Mouse (Mus musculus): ENCODE results near the gene Tecr.
"Not testable (repeated sequence)": the region's sequence is repeated elsewhere in the genome, so short reads cannot be mapped to it uniquely, and the experiment has no call there.

Gene Tecr

GRCm38 (mm10) chr8:83582226-83582625 lies 25.5 kb downstream of the Tecr start:
- no peak for DNase-seq (ENCODE audit: low spot score)

DNA sequence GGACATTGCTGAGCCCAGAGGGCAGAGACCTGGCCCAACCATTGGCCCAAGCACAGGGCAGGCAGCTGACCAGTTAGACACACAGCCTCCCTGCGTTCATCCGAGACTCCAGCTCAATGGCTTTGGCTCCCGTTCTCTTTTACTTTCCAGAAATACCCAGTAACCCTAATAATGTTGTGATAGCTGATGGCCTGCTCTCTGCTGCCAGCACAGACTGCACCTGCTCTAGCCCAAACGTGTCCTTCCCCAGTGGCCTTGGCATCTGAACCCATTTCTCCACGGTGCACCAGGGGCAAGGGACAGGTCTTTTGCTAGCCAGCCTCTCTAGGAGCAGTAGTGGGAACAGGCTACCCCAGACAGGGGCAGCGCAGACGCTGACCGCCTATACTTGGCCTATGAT lies 26.9 kb downstream of the Tecr start:
- DNase-seq (ENCODE audit: low spot score) = no peak

GRCm38 (mm10) chr8:83579676-83580075 lies 28.1 kb downstream of the Tecr start:
- DNase-seq (ENCODE audit: low spot score) = no peak

DNA sequence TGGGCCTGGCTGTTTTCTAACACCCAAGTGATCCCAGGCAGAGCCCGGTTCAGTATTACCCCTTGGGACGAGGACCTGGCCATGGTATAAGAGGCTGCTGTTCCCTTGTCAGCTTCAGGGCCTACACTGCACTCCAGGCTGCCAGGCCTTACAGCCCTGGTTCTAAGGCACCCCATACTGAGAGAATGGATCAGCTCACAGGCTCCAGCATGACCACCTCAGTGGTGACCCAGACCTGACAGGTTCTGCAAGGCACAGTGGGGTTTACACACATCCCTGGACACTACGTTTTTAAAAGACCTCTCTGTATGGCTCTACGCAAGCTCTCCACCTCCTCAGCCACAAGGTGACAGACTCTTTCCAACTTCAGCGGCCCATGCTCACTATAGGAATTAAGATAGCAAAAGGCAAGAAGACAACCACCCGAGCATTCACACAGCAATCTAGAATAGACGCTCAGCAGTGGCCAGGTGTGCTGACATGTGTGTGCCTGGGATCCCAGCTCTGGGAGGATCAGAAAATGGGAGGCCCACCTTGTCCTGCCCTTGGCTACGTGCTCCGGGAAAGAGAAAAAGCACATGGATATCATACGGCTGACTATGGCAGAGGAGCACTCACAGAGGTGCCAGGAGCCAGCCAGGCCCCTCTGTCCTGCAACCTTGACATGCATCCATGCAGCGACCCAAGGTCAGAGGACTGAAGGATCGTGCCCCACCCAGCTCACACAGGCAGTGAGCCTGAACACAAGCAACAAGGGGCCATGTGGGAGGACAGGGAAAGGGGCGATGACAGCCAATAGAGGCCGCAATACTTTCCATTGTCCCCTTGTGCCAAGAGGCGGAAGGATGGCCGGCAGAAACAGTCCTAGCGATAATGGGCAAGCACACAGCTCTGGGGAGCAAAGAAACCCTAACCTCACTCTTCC lies 29.4 kb downstream of the Tecr start:
- no peak for DNase-seq (ENCODE audit: low spot score)

DNA sequence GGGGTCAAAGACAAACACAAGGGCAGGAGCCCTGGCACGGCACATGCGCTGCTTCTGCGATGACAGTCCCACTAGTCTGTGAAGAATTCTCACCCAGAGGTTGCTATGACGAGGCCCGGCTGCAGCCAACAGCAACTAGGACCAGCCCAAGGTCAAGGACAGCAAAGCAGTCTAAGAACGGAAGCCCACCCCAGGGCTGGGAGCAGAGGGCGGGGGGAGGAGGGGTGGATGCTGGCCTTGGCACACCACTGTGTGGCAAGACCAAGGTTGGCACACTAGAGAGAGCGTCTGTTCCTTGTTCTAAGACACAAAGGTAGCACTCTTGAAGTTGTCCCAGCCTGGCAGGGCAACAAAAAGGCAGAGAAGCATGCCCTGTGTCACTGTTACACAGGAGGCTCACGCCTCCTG lies 30.4 kb downstream of the Tecr start:
- DNase-seq (ENCODE audit: low spot score) = no peak

- DNase-seq (ENCODE audit: low spot score) = no peak
Measured at GRCm38 (mm10) chr8:83576921-83577320, 30.9 kb downstream of the Tecr start.

GRCm38 (mm10) chr8:83576516-83576895 lies 31.3 kb downstream of the Tecr start:
- no peak for DNase-seq (ENCODE audit: low spot score)

DNA sequence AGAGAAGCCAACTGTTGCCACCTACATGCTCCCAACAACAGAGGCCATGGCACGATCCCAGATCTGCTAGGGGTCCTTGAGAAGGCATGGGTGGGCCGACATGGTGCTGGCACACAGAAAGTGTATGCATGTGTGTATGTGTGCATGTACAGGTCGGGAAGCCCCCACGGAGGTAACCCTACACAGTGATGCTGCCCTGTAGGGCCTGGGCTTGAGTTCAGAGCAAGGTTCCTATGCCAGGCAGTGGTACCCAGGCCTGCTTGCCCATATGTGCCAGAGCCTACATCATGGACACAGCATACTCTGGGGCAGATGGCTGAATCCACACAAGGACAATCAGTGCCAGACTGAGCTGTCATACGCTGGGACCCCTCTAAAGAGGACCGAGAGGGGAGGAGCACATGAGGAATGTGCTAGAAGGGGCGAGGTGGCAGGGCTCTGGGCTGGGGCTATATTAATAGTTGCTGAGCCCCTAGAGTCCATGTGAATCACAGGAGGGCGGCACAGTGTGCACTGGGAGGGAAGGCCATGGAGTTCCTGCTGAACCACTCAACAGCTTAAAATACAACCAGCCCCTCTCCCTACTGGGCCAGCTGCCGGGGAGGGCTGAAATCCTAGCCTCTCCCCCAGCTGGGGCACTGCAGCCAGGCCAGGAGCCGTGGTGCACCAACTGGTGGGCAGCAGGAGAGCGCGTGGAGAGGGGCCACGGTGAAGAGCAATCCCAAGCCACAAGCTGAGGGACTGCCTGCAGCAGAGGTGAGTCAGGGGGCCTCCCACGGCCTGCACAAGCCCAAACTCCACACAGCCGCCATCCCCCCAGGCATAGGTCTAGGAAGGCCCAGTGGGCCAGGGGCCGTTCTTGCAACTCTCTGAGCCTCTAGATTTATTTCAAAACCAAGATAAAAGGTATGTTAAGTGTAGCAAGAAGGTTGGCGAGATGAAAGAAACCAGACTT lies 31.9 kb downstream of the Tecr start:
- no peak for DNase-seq (ENCODE audit: low spot score)

GRCm38 (mm10) chr8:83574631-83575315 lies 33.0 kb downstream of the Tecr start:
- DNase-seq (ENCODE audit: low spot score) = no peak

GRCm38 (mm10) chr8:83573140-83573875 lies 34.5 kb downstream of the Tecr start:
- peak; percentile 32 for DNase-seq (ENCODE audit: low spot score)

- DNase-seq (ENCODE audit: low spot score) = no peak
Measured at GRCm38 (mm10) chr8:83572246-83572812, 35.4 kb downstream of the Tecr start.

GRCm38 (mm10) chr8:83571791-83572190 lies 36.0 kb downstream of the Tecr start:
- no peak for DNase-seq (ENCODE audit: low spot score)

DNA sequence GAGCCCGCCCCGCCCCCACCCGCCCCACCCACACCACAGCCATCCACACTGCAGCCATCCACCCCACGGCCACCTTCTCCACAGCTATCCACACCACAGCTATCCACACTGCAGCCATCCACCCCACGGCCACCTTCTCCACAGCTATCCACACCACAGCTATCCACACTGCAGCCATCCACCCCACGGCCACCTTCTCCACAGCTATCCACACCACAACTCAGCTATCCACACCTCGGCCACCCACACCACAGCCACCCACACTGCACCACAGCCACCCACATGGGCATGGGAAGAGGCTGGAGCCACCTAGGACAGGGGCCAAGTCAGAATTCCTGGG lies 36.8 kb downstream of the Tecr start:
- not testable (repeated sequence) for DNase-seq (ENCODE audit: low spot score)

GRCm38 (mm10) chr8:83570272-83571000 lies 37.3 kb downstream of the Tecr start:
- DNase-seq (ENCODE audit: low spot score) = no peak

- no peak for DNase-seq (ENCODE audit: low spot score)
Measured at GRCm38 (mm10) chr8:83569165-83569564, 38.6 kb downstream of the Tecr start.

- DNase-seq (ENCODE audit: low spot score) = no peak
Measured at GRCm38 (mm10) chr8:83568755-83569154, 39.0 kb downstream of the Tecr start.

DNA sequence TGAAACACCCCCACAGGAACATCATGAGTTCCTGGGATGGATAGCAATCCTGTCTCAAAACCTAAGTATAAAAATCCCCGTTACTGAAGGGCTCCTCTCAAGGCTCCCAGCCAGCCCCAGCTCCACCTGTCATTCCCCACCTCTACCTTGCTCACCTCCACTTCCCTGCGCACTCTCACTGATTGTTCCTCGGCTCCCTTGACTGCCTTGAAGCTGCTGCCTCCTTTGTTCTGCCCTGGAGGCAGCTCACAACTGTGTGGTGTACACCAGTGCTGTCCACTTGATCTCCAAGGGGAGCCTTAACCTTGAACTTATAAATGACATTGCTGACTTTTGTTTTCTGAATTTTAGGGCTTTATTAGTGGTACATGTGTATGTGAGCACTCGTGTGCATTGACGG lies 39.6 kb downstream of the Tecr start:
- no peak for DNase-seq (ENCODE audit: low spot score)

DNA sequence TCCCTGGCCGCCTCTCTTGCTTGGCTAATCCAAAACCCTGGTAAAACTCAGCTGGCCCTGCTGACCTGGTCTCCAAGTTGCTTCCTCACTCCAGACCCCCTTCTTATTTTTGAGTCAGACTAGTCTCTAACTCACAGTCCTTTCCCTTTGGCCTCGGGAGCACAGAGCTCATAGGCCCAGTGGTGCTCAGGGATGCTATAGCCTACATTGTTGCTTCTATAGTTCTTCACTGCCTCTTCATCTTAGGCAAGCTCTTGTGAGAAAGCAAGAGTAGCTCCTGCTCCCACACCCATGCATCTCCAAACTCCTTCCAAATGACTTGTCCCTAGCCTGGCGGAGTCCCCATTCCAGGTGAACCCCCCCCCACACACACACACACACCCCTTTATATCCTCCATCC lies 40.1 kb downstream of the Tecr start:
- DNase-seq (ENCODE audit: low spot score) = no peak

- peak; percentile 74 for DNase-seq (ENCODE audit: low spot score)
Measured at GRCm38 (mm10) chr8:83566469-83567395, 41.0 kb downstream of the Tecr start, which contains the start of gene Ndufb7. TSS of gene Ndufb7 (plus strand) at chr8:83566671.
